8 mouse cellular contexts compared by ENCODE assay signal in genomic region chr19:8837251-8837791, GRCm38 (mm10). TPM values are rescaled to one million over a fixed set of nuclear protein-coding genes. Genes with fewer than 3 reads are reported as not detected.
A peak's percentile ranks its signal among the peaks of the same experiment; 100 is the strongest.
DNase-seq lines count a peak whose midpoint lies in the region; ATAC-seq and TF ChIP-seq lines count a peak whose summit lies in the region.

Gene Bscl2 (plus strand): TSS chr19:8837467.

- peak within 1 kb of the TSS; percentile 97 for H3K27ac ChIP-seq in hindbrain, embryonic 11.5 days (ENCODE audit: low read depth, low read length)
- peak within 1 kb of the TSS; percentile 91 for H3K27ac ChIP-seq in lung, postnatal 0 days (ENCODE audit: low read length)

- no peaks in the 10 kb centered on the region for H3K27me3 ChIP-seq in hindbrain, embryonic 11.5 days (ENCODE audit: control insufficient read depth, insufficient read depth, low read length)
- no peaks in the 10 kb centered on the region for H3K27me3 ChIP-seq in lung, postnatal 0 days (replicated peaks; ENCODE audit: insufficient read depth, low read length)

- WGBS in hindbrain, embryonic 11.5 days: under 1% methylated on average over 37 of the region's 38 CpGs
- WGBS in lung, postnatal 0 days: under 1% methylated on average over 34 of the region's 38 CpGs

- peaks cover 6% of the 10 kb centered on the region for H3K36me3 ChIP-seq in hindbrain, embryonic 11.5 days (ENCODE audit: control insufficient read depth, insufficient read depth, low read length)
- peaks cover 13% of the 10 kb centered on the region; the same call in 1 of the 2 replicates for H3K36me3 ChIP-seq in lung, postnatal 0 days (ENCODE audit: insufficient read depth, low read length)

- peak within 1 kb of the TSS; percentile 76 for H3K9ac ChIP-seq in hindbrain, embryonic 11.5 days (ENCODE audit: low read depth, low read length)
- peak within 1 kb of the TSS; percentile 78 for H3K9ac ChIP-seq in lung, postnatal 0 days (replicated peaks; ENCODE audit: low read depth)

- H3K4me3 ChIP-seq in hindbrain, embryonic 11.5 days (ENCODE audit: low read depth, low read length): peak within 1 kb of the TSS; percentile 48
- H3K4me3 ChIP-seq in lung, postnatal 0 days (ENCODE audit: low read depth, low read length): peak within 1 kb of the TSS; percentile 68

- no peaks in the 10 kb centered on the region for H3K9me3 ChIP-seq in hindbrain, embryonic 11.5 days (ENCODE audit: control insufficient read depth, low read length)
- H3K9me3 ChIP-seq in lung, postnatal 0 days (ENCODE audit: low read length): no peaks in the 10 kb centered on the region

- peak within 1 kb of the TSS; percentile 82 for H3K4me2 ChIP-seq in hindbrain, embryonic 11.5 days (replicated peaks; ENCODE audit: low read depth, low read length)
- H3K4me2 ChIP-seq in lung, postnatal 0 days (replicated peaks; ENCODE audit: low read depth, low read length): peak within 1 kb of the TSS; percentile 82

- no peak; the same call in 1 of the 2 replicates for TF ChIP-seq EP300 in lung, postnatal 0 days (IDR thresholded peaks at IDR 0.05)

- peaks cover 6% of the 10 kb centered on the region; the same call in 1 of the 2 replicates for H3K4me1 ChIP-seq in hindbrain, embryonic 11.5 days (replicated peaks; ENCODE audit: control insufficient read depth, insufficient read depth, low read length)
- peaks cover 10% of the 10 kb centered on the region; the same call in 1 of the 2 replicates for H3K4me1 ChIP-seq in lung, postnatal 0 days (ENCODE audit: insufficient read depth, low read depth, low read length)

- TF ChIP-seq CTCF in lung, postnatal 0 days (IDR thresholded peaks at IDR 0.05): peak; percentile 65

- ATAC-seq in hindbrain, embryonic 11.5 days (ENCODE audit: low FRiP score): peak; percentile 74
- ATAC-seq in lung, postnatal 0 days: peak; percentile 83

- DNase-seq in MEL-GATA-1-ER (ENCODE audit: extremely low read depth, low read depth): peak; percentile 55
- peak; percentile 90 for DNase-seq in cerebellum, adult 9-11 months
- DNase-seq in frontal cortex, postnatal 10 days (ENCODE audit: low spot score in 2 of 2): peak; percentile 85 to 86
- peak; percentile 89 for DNase-seq in hindbrain, embryonic 11.5 days (ENCODE audit: low spot score)
- peak; percentile 90 to 92 for DNase-seq in layer of hippocampus, postnatal 10 days (ENCODE audit: low spot score in 2 of 2)
- peak; percentile 91 for DNase-seq in lung, postnatal 0 days (ENCODE audit: low spot score)
- DNase-seq in ovary, postnatal 10 days (ENCODE audit: low spot score): peak; percentile 69
- DNase-seq in thymus, postnatal 10 days (ENCODE audit: low spot score in 2 of 2): peak; percentile 73 to 83

RNA-seq across cellular contexts. Expression of gene Bscl2, which starts in this region (rescaled TPM):
- 55.6 and 59.6 TPM in 2 replicates for polyA plus RNA-seq in hindbrain, embryonic 11.5 days (2014; fragmentation: Nextera tagmentation; extraction: Ambion mirVana)
- 100 to 1,000 TPM; 105 to 115 TPM for total RNA-seq in layer of hippocampus, postnatal 10 days (2021)
- 66.3 and 66.8 TPM in 2 replicates for polyA plus RNA-seq in lung, postnatal 0 days (2015; fragmentation: Nextera tagmentation; extraction: Ambion mirVana)

Comparison
In these comparisons a context has a peak if more than half of its experiments do, and no peak if none do; other contexts are left out.
1. Peak in every context shown above with its lines: DNase-seq, ATAC-seq, H3K4me3 ChIP-seq and H3K27ac ChIP-seq.